Mouse (Mus musculus) hindbrain, embryonic 11.5 days (tissue): Measurements from ENCODE around the gene Gapvd1. TPM values are rescaled to one million over a fixed set of nuclear protein-coding genes. Genes with fewer than 3 reads are reported as not detected.

ENCODE experiments used
- ATAC-seq: fragments of 200-750 bp; cut with Nextera tagmentation; 2 replicates; pipeline ENCODE4 v1.8.0; 2017; ENCODE audit warnings: mild to moderate bottlenecking, moderate TSS enrichment, moderate library complexity; ENCODE audit not compliant: low FRiP score
- DNase-seq: peaks from one replicate; pipeline ENCODE4 v3.0.0-alpha.2; 2015; ENCODE audit warnings: low spot score
- H3K27ac ChIP-seq: fragments of 300-500 bp; sonication (generic); 2 replicates; pipeline ENCODE4 v1.5.1; 2014; ENCODE audit warnings: mild to moderate bottlenecking, low read depth, low read length
- H3K27me3 ChIP-seq: fragments of 300-500 bp; sonication (generic); 2 replicates; pipeline ENCODE4 v1.6.1; 2014; ENCODE audit warnings: mild to moderate bottlenecking, low read length, moderate library complexity, mixed read lengths; ENCODE audit not compliant: control insufficient read depth, insufficient read depth
- H3K36me3 ChIP-seq: fragments of 300-500 bp; sonication (generic); 2 replicates; pipeline ENCODE4 v1.6.1; 2014; ENCODE audit warnings: mild to moderate bottlenecking, low read length, moderate library complexity, mixed read lengths; ENCODE audit not compliant: control insufficient read depth, insufficient read depth
- H3K4me1 ChIP-seq: fragments of 300-500 bp; sonication (generic); replicated peaks from 2 replicates; pipeline ENCODE4 v1.6.1; 2014; ENCODE audit warnings: low read length, mixed read lengths; ENCODE audit not compliant: control insufficient read depth, insufficient read depth
- H3K4me2 ChIP-seq: fragments of 300-500 bp; sonication (generic); replicated peaks from 2 replicates; pipeline ENCODE4 v1.6.1; 2014; ENCODE audit warnings: mild to moderate bottlenecking, low read depth, low read length
- H3K4me3 ChIP-seq: fragments of 300-500 bp; sonication (generic); 2 replicates; pipeline ENCODE4 v1.5.1; 2014; ENCODE audit warnings: low read depth, low read length
- H3K9ac ChIP-seq: fragments of 300-500 bp; sonication (generic); 2 replicates; pipeline ENCODE4 v1.6.1; 2014; ENCODE audit warnings: low read depth, low read length
- H3K9me3 ChIP-seq: fragments of 300-500 bp; sonication (generic); 2 replicates; pipeline ENCODE4 v1.6.1; 2016; ENCODE audit warnings: low read length; ENCODE audit not compliant: control insufficient read depth
- WGBS: fragments of 180-500 bp; shearing (Covaris S2); extraction: QIAGEN DNeasy Blood & Tissue Kit; methylation state at CpG from one replicate; pipeline ENCODE4 v1.1.7; 2014; 5-methylcytosine and 5-hydroxymethylcytosine counted together
- polyA plus RNA-seq: library from polyadenylated mRNA; unstranded; fragments of >200 nt; fragmentation: Nextera tagmentation; extraction: Ambion mirVana; gene quantifications from 2 replicates; pipeline ENCODE4 v1.2.1, GENCODE M21; 2014

The Gapvd1 gene
- polyA plus RNA-seq, 1 experiment from 2014 or later: 94.0 TPM

GRCm38 (mm10) chr2:34774493-34774892, 19.5 kb upstream of the Gapvd1 start:
- 93% methylated on average over 6 of the region's 6 CpGs for WGBS
- Histone ChIP-seq H3K9me3 (no peaks in the 10 kb centered on the region), H3K4me1 (peaks cover 23% of the 10 kb centered on the region), H3K27ac (no peak overlapping the region), H3K9ac (no peak overlapping the region), H3K27me3 (no peaks in the 10 kb centered on the region), H3K4me3 (peak overlapping the region; percentile 95), H3K4me2 (peak overlapping the region; percentile 67), H3K36me3 (peaks cover 24% of the 10 kb centered on the region)
- no peak for DNase-seq
- no peak for ATAC-seq

GRCm38 (mm10) chr2:34773673-34774072, 18.6 kb upstream of the Gapvd1 start:
- no peak overlapping the region; the same call in 1 of the 2 replicates for H3K9ac ChIP-seq
- no peak for DNase-seq
- peaks cover 23% of the 10 kb centered on the region for H3K4me1 ChIP-seq
- no peaks in the 10 kb centered on the region for H3K27me3 ChIP-seq
- peak overlapping the region; percentile 67 for H3K4me2 ChIP-seq
- no peaks in the 10 kb centered on the region for H3K9me3 ChIP-seq
- 94% methylated on average over 4 of the region's 4 CpGs for WGBS
- ATAC-seq: no peak
- peak overlapping the region; percentile 95 for H3K4me3 ChIP-seq
- no peak overlapping the region for H3K27ac ChIP-seq
- H3K36me3 ChIP-seq: peaks cover 22% of the 10 kb centered on the region

DNA sequence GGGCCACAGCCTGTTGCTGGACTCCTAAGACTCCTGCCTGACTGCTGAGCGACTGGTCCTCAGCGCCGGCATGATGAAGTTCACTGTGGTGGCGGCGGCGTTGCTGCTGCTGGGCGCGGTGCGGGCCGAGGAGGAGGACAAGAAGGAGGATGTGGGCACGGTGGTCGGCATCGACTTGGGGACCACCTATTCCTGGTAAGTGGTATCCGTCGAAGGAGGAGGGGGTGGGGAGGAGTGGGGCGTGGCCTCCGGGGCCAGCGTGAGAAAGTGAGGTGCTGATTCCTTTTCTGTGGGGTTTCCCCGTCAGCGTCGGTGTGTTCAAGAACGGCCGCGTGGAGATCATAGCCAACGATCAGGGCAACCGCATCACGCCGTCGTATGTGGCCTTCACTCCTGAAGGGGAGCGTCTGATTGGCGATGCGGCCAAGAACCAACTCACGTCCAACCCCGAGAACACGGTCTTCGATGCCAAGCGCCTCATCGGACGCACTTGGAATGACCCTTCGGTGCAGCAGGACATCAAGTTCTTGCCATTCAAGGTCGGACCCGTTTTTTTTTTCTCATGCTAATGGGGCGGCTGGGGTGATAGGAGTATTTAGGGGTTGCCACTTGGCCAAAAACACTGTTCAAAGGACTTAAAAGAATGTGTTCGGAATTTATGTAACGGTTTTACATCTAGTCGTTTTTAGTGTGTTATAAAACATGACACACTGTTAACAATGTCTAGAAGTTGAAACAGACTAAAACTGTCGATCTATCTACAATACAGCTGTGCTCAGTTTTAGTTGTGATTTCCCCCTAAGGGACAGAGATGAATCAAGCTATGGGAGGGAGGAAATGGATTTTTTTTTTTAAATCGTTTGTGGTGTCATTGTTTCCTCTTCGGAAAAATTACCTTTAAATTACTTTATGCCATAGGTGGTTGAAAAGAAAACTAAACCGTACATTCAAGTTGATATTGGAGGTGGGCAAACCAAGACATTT, 17.5 kb upstream of the Gapvd1 start:
- DNase-seq: peak; percentile 69
- peaks cover 23% of the 10 kb centered on the region for H3K4me1 ChIP-seq

GRCm38 (mm10) chr2:34771368-34772226, 16.6 kb upstream of the Gapvd1 start, which contains the start of gene Hspa5:
Hspa5 (plus strand) TSS chr2:34771970.
- Histone ChIP-seq H3K4me1 (peaks cover 23% of the 10 kb centered on the region), H3K4me3 (peak within 1 kb of the TSS; percentile 95), H3K9me3 (no peaks in the 10 kb centered on the region), H3K27ac (peak within 1 kb of the TSS; percentile 94), H3K27me3 (no peaks in the 10 kb centered on the region), H3K36me3 (peaks cover 21% of the 10 kb centered on the region), H3K4me2 (peak within 1 kb of the TSS; percentile 67), H3K9ac (peak within 1 kb of the TSS; percentile 97)
- under 1% methylated on average over 60 of the region's 60 CpGs for WGBS
- DNase-seq (peak; percentile 98), ATAC-seq (peak; percentile 99)

More for the DNA sequence above, 17.5 kb upstream of the Gapvd1 start:
- no peaks in the 10 kb centered on the region for H3K9me3 ChIP-seq
- H3K4me2 ChIP-seq: peak overlapping the region; percentile 67
- H3K9ac ChIP-seq: peak overlapping the region; percentile 97
- no peaks in the 10 kb centered on the region for H3K27me3 ChIP-seq
- H3K4me3 ChIP-seq: peak overlapping the region; percentile 95
- H3K27ac ChIP-seq: peak overlapping the region; percentile 79
- WGBS: 4% methylated on average over 50 of the region's 50 CpGs
- ATAC-seq: peak; percentile 53; the same call in 1 of the 2 replicates
- peaks cover 22% of the 10 kb centered on the region for H3K36me3 ChIP-seq

DNA sequence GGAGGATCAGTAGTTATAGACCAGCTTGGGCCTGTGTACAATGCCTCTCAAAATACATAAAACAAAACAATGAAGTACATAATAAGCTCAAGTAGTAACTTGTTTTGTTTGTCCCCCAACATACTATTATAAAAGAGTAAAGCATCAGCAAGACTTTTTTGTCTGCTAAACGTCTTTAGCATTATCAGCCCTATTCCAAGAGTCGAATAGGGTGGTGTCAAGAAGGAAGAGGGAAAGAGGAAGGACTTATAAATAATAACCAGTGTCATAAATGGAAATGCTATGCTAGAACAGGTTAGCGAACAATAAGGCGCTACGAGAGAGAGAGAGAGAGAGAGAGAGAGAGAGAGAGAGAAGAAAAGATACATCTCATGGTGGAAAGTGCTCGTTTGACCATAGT, 15.9 kb upstream of the Gapvd1 start:
- Histone ChIP-seq H3K4me3 (peak overlapping the region; percentile 95), H3K36me3 (peaks cover 15% of the 10 kb centered on the region), H3K4me2 (peak overlapping the region; percentile 52), H3K4me1 (peaks cover 21% of the 10 kb centered on the region), H3K9ac (peak overlapping the region; percentile 96), H3K27ac (peak overlapping the region; percentile 94), H3K27me3 (no peaks in the 10 kb centered on the region), H3K9me3 (no peaks in the 10 kb centered on the region)
- ATAC-seq (no peak), DNase-seq (no peak)
- WGBS: 2% methylated on average over 6 of the region's 6 CpGs

DNA sequence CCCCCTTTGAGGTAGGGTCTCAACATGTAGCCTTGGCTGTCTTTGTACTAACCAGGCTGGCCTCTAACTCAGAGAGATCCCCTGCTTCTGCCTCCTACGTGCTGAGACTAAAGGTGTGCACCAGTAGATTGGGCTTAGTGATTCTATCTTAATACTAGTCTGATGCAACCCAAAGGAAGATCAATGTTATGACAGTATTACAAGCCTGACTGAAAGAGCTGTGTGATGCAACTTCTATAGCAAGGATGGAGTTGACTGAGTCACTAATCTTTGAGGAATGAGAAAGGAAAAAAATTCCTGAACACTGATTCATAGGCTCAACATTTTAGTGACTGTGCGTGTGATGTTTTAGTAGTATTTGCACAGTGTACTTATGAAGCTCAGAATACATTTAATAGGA, 15.0 kb upstream of the Gapvd1 start:
- ATAC-seq (no peak), DNase-seq (no peak)
- peak overlapping the region; percentile 95; the same call in 1 of the 2 replicates for H3K4me3 ChIP-seq
- no peaks in the 10 kb centered on the region for H3K9me3 ChIP-seq
- H3K27me3 ChIP-seq: no peaks in the 10 kb centered on the region
- no peak overlapping the region; the same call in 1 of the 2 replicates for H3K9ac ChIP-seq
- H3K4me2 ChIP-seq: no peak overlapping the region
- H3K4me1 ChIP-seq: peaks cover 13% of the 10 kb centered on the region
- 95% methylated on average over 2 of the region's 2 CpGs for WGBS
- H3K27ac ChIP-seq: no peak overlapping the region
- peaks cover 12% of the 10 kb centered on the region for H3K36me3 ChIP-seq

GRCm38 (mm10) chr2:34764801-34765200, 9.8 kb upstream of the Gapvd1 start:
- no peak for DNase-seq
- Histone ChIP-seq H3K9ac (no peak overlapping the region), H3K4me2 (no peak overlapping the region), H3K4me1 (no peaks in the 10 kb centered on the region), H3K27ac (no peak overlapping the region), H3K9me3 (no peaks in the 10 kb centered on the region), H3K27me3 (no peaks in the 10 kb centered on the region), H3K36me3 (no peaks in the 10 kb centered on the region), H3K4me3 (no peak overlapping the region)
- ATAC-seq: no peak
- WGBS: 65% methylated on average over 12 of the region's 12 CpGs

GRCm38 (mm10) chr2:34762872-34763271, 7.8 kb upstream of the Gapvd1 start:
- no peak overlapping the region for H3K27ac ChIP-seq
- no peak overlapping the region for H3K9ac ChIP-seq
- no peaks in the 10 kb centered on the region for H3K4me1 ChIP-seq
- H3K4me2 ChIP-seq: no peak overlapping the region
- no peaks in the 10 kb centered on the region for H3K9me3 ChIP-seq
- H3K27me3 ChIP-seq: no peaks in the 10 kb centered on the region
- no peaks in the 10 kb centered on the region for H3K36me3 ChIP-seq
- DNase-seq (no peak), ATAC-seq (no peak)
- WGBS: 67% methylated on average over 2 of the region's 2 CpGs
- H3K4me3 ChIP-seq: no peak overlapping the region
